Mouse (Mus musculus): ENCODE measurements around the gene Osbpl7. TPM values are rescaled to one million over a fixed set of nuclear protein-coding genes. Genes with fewer than 3 reads are reported as not detected.

The Osbpl7 gene
- total and polyA plus RNA-seq, 3 experiments: 11.5 to 18.9 TPM; not detected in 1

- TF ChIP-seq RAD21 (IDR thresholded peaks at IDR 0.05; ENCODE audit: low read depth, low read length): no peak
- no peak for TF ChIP-seq MAFK (IDR thresholded peaks at IDR 0.05; ENCODE audit: borderline replicate concordance, low read depth, low read length)
- TF ChIP-seq ELF1 (IDR thresholded peaks at IDR 0.05; ENCODE audit: low read depth, low read length): no peak
- TF ChIP-seq MEF2A (IDR thresholded peaks at IDR 0.05; ENCODE audit: extremely low read depth, insufficient replicate concordance, low read depth, low read length, poor library complexity, severe bottlenecking): no peak
- no peak for TF ChIP-seq CHD2 (IDR thresholded peaks at IDR 0.05; ENCODE audit: low read length)
- no peak for TF ChIP-seq POLR2AphosphoS5 (IDR thresholded peaks at IDR 0.05; ENCODE audit: borderline replicate concordance, low read depth, low read length)
- peaks cover 0 to 8% of the 10 kb centered on the region in 2 experiments; a peak in 2 of 4 replicates for H3K36me3 ChIP-seq (ENCODE audit: control insufficient read depth in 1 of 2, insufficient read depth in 2 of 2, low read length in 2 of 2)
Observed at GRCm38 (mm10) chr11:97031977-97032376, 18.5 kb upstream of the Osbpl7 start.

GRCm38 (mm10) chr11:97032499-97032898, 17.9 kb upstream of the Osbpl7 start:
- Histone ChIP-seq H3K4me1 (ENCODE audit: control insufficient read depth in 1 of 2, insufficient read depth in 2 of 2, low read length in 2 of 2) (peaks cover 5 to 11% of the 10 kb centered on the region in 2 experiments), H3K9ac (ENCODE audit: control insufficient read depth, low read depth, low read length, poor library complexity, severe bottlenecking) (no peak overlapping the region), H3K79me2 (ENCODE audit: control insufficient read depth, insufficient read depth, low read length, poor library complexity) (peaks cover 6% of the 10 kb centered on the region), H3K4me3 (ENCODE audit: control insufficient read depth in 1 of 2, insufficient read depth in 1 of 2, low read depth in 2 of 2, low read length in 2 of 2) (no peak overlapping the region), H3K27ac (ENCODE audit: control insufficient read depth, low read depth, low read length) (no peak overlapping the region), H3K27me3 (ENCODE audit: control insufficient read depth in 1 of 2, insufficient read depth in 2 of 2, low read length in 2 of 2) (no peaks in the 10 kb centered on the region), H3K9me3 (replicated peaks; ENCODE audit: insufficient read depth, low read length) (no peaks in the 10 kb centered on the region), H3K36me3 (ENCODE audit: control insufficient read depth in 1 of 2, insufficient read depth in 2 of 2, low read length in 2 of 2) (peaks cover 0 to 8% of the 10 kb centered on the region in 2 experiments; a peak in 2 of 4 replicates)
- no peak for TF ChIP-seq ETS1 (IDR thresholded peaks at IDR 0.05; ENCODE audit: low read depth, low read length)
- peak; percentile 90 for TF ChIP-seq ZKSCAN1 (IDR thresholded peaks at IDR 0.05; ENCODE audit: low read depth, low read length)
- DNase-seq (ENCODE audit: low read depth, low spot score): no peak

More at GRCm38 (mm10) chr11:97031977-97032376, 18.5 kb upstream of the Osbpl7 start:
- Histone ChIP-seq H3K9me3 (replicated peaks; ENCODE audit: insufficient read depth, low read length) (no peaks in the 10 kb centered on the region), H3K4me3 (ENCODE audit: control insufficient read depth in 1 of 2, insufficient read depth in 1 of 2, low read depth in 2 of 2, low read length in 2 of 2) (no peak overlapping the region), H3K79me2 (ENCODE audit: control insufficient read depth, insufficient read depth, low read length, poor library complexity) (peaks cover 6% of the 10 kb centered on the region), H3K27ac (ENCODE audit: control insufficient read depth, low read depth, low read length) (no peak overlapping the region), H3K9ac (ENCODE audit: control insufficient read depth, low read depth, low read length, poor library complexity, severe bottlenecking) (no peak overlapping the region), H3K27me3 (ENCODE audit: control insufficient read depth in 1 of 2, insufficient read depth in 2 of 2, low read length in 2 of 2) (no peaks in the 10 kb centered on the region), H3K4me1 (ENCODE audit: control insufficient read depth in 1 of 2, insufficient read depth in 2 of 2, low read length in 2 of 2) (peaks cover 5 to 11% of the 10 kb centered on the region in 2 experiments)
- no peak for DNase-seq (ENCODE audit: low read depth, low spot score)

GRCm38 (mm10) chr11:97033781-97034180, 16.6 kb upstream of the Osbpl7 start:
- H3K27ac ChIP-seq (ENCODE audit: control insufficient read depth, low read depth, low read length): no peak overlapping the region
- no peak overlapping the region for H3K4me3 ChIP-seq (ENCODE audit: control insufficient read depth in 1 of 2, insufficient read depth in 1 of 2, low read depth in 2 of 2, low read length in 2 of 2)
- H3K9me3 ChIP-seq (replicated peaks; ENCODE audit: insufficient read depth, low read length): no peaks in the 10 kb centered on the region

More at GRCm38 (mm10) chr11:97033781-97034180, 16.6 kb upstream of the Osbpl7 start:
- Histone ChIP-seq H3K4me1 (ENCODE audit: control insufficient read depth in 1 of 2, insufficient read depth in 2 of 2, low read length in 2 of 2) (peaks cover 5 to 11% of the 10 kb centered on the region in 2 experiments), H3K9ac (ENCODE audit: control insufficient read depth, low read depth, low read length, poor library complexity, severe bottlenecking) (no peak overlapping the region), H3K79me2 (ENCODE audit: control insufficient read depth, insufficient read depth, low read length, poor library complexity) (peaks cover 6% of the 10 kb centered on the region), H3K27me3 (ENCODE audit: control insufficient read depth in 1 of 2, insufficient read depth in 2 of 2, low read length in 2 of 2) (no peaks in the 10 kb centered on the region), H3K36me3 (ENCODE audit: control insufficient read depth in 1 of 2, insufficient read depth in 2 of 2, low read length in 2 of 2) (peaks cover 0 to 8% of the 10 kb centered on the region in 2 experiments; a peak in 2 of 4 replicates)
- DNase-seq (ENCODE audit: low read depth, low spot score): no peak
- no peak for TF ChIP-seq RAD21 (IDR thresholded peaks at IDR 0.05; ENCODE audit: low read depth, low read length)
- TF ChIP-seq HCFC1 (IDR thresholded peaks at IDR 0.05; ENCODE audit: low read depth, low read length): no peak
- no peak for TF ChIP-seq NELFE (IDR thresholded peaks at IDR 0.05; ENCODE audit: low read depth, low read length)
- TF ChIP-seq SIN3A (IDR thresholded peaks at IDR 0.05; ENCODE audit: low read length): no peak
- no peak for TF ChIP-seq MYC (IDR thresholded peaks at IDR 0.05; ENCODE audit: low read depth, low read length)
- no peak for TF ChIP-seq KAT2A (conservative IDR thresholded peaks at IDR 0.05; ENCODE audit: low read depth, low read length)
- TF ChIP-seq POLR2AphosphoS5 (IDR thresholded peaks at IDR 0.05; ENCODE audit: borderline replicate concordance, low read depth, low read length): no peak
- no peak for TF ChIP-seq MEF2A (IDR thresholded peaks at IDR 0.05; ENCODE audit: extremely low read depth, insufficient replicate concordance, low read depth, low read length, poor library complexity, severe bottlenecking)
- no peak for TF ChIP-seq E2F4 (IDR thresholded peaks at IDR 0.05; ENCODE audit: borderline replicate concordance, low read depth, low read length)
- TF ChIP-seq POLR2AphosphoS2 (IDR thresholded peaks at IDR 0.05; ENCODE audit: low read length): no peak
- TF ChIP-seq TAL1 (IDR thresholded peaks at IDR 0.05; ENCODE audit: low read length): no peak
- no peak for TF ChIP-seq TBP (IDR thresholded peaks at IDR 0.05; ENCODE audit: low read depth, low read length)
- no peak for TF ChIP-seq NRF1 (IDR thresholded peaks at IDR 0.05; ENCODE audit: insufficient read depth, low read depth, low read length, poor library complexity, severe bottlenecking)
- no peak for TF ChIP-seq ZKSCAN1 (IDR thresholded peaks at IDR 0.05; ENCODE audit: low read depth, low read length)

All from MEL (cell line).